Mouse (Mus musculus) olfactory bulb, adult 2 months (tissue): Measurements from ENCODE around the gene Mindy1.

Experiments used
- CTCF ChIP-seq: fragments of 200-500 bp; IDR thresholded peaks from 2 replicates; pipeline ENCODE4 v1.5.1; 2012; ENCODE audit warnings: low read depth, mild to moderate bottlenecking, low read length, moderate library complexity; ENCODE audit not compliant: insufficient read depth
- POLR2A ChIP-seq: fragments of 200-500 bp; IDR thresholded peaks from 2 replicates; pipeline ENCODE4 v1.6.1; 2012; ENCODE audit warnings: mild to moderate bottlenecking, low read depth, low read length, moderate library complexity; ENCODE audit not compliant: insufficient read depth

- TF ChIP-seq CTCF (no peak), POLR2A (no peak)
Measured at GRCm38 (mm10) chr3:95292899-95293298, 11.8 kb downstream of the Mindy1 start.
